Mouse (Mus musculus) cerebellum, postnatal 14 days (tissue): ENCODE results near the gene L3mbtl3.

Experiments
- DNase-seq, 2 experiments: peaks; one replicate each; pipeline ENCODE4 v3.0.0; 2021; ENCODE audit warnings: mixed read lengths in 2 of 2

L3mbtl3 gene

GRCm38 (mm10) chr10:26239090-26239489, 136.7 kb downstream of the L3mbtl3 start:
- DNase-seq: no peak

GRCm38 (mm10) chr10:26238559-26238958, 137.2 kb downstream of the L3mbtl3 start:
- DNase-seq: no peak

DNA sequence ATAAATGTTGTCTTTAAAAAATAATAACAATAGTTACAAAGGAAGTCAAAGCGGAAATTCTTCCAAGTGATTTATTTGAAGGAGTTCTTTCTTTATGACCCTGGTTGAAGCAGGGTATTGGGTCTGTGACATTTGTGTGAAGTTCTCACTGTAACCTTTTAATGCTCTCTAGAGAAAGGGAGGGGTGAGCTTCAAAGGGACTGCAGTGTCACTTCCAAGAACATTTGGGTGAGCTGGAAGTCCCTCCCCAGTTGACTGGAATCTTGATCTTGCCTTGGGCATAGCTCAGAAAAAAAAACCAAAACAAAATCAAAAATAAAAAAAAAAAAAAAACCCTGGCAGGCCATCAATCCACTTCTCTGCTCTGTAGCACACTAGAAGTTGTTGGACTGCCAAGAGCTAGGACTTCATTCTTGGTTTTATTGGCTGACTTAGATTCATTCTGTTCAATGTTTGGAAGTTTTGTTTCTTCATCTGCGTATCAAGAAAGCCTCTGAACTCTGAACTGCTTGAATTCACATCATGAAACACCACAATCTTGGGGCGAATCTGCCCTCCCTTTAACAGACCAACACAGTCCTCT, 143.6 kb downstream of the L3mbtl3 start:
- DNase-seq: no peak

DNA sequence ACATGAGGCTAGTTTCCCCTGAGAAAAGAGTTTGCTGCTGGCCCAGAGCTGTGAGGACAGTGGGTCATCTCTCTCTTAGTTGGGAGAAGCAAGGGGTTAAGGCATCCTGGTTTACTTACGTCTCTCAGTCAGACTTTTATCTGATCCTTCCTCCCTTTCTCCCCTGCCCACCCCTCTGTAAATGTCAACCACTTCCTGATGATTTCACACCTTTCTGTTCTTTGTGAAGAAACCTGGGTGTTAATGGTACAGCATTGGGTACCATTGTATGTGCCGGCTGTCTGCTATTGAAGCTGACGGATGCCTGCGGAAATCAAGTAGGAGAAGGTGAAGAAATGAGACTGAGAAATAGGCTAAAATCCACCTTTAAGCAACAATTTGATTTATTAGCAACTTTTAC, 146.3 kb downstream of the L3mbtl3 start, which contains the start of gene Samd3:
Samd3 (plus strand) TSS at position 220 of the 400 bp plus-strand sequence.
- DNase-seq: no peak

DNA sequence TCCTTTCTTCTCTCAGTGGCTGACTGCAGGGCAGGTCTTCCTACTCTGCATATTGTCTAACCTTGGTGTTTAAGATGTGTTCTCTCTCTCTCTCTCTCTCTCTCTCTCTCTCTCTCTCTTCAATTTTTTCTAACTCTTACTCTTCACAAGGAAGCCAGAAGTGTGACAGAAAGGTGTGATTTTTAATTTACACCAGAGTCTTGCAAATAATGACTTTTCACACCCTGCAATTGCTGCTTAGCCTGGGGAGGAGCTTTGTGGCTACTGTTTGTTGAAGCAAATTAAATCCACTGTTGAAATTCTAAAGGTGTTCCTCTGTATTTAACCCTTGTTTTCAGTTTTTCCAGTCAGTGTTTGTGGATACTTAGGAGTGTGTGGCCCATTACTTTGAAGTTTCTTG, 147.6 kb downstream of the L3mbtl3 start:
- no peak for DNase-seq

DNA sequence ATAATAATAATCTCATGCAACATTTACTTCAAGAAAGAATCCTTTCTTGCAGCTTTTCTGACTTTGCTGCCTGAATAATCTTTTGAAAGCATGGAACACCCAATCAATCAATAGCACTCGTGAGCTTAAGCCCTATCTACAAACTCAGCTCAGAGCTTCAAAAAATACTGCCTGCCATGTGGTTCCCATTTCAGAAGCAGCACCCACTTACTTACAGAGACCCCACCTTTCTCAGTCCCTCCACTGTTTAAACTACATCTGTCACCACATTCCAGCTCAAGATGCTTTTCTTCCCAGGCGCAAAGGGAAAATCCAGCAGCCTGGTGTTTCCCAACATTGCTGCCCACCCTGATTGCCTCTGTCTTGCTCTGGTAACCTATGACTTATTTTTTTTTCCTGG, 149.0 kb downstream of the L3mbtl3 start:
- DNase-seq: no peak

- no peak for DNase-seq
Measured at GRCm38 (mm10) chr10:26226241-26226640, 149.5 kb downstream of the L3mbtl3 start.
